Mouse (Mus musculus): ENCODE data around the gene Tff3.
A peak's percentile ranks its signal among the peaks of the same experiment; 100 is the strongest.

The Tff3 gene

GRCm38 (mm10) chr17:31125548-31126266 is 3.7 kb downstream of the Tff3 start:
- no peak for DNase-seq (ENCODE audit: low read depth, low spot score)

GRCm38 (mm10) chr17:31121975-31122374 is 7.5 kb downstream of the Tff3 start:
- DNase-seq (ENCODE audit: low read depth, low spot score) = peak; percentile 28

GRCm38 (mm10) chr17:31119429-31119828 is 10.0 kb downstream of the Tff3 start:
- peak; percentile 63 for DNase-seq (ENCODE audit: low read depth, low spot score)

DNA sequence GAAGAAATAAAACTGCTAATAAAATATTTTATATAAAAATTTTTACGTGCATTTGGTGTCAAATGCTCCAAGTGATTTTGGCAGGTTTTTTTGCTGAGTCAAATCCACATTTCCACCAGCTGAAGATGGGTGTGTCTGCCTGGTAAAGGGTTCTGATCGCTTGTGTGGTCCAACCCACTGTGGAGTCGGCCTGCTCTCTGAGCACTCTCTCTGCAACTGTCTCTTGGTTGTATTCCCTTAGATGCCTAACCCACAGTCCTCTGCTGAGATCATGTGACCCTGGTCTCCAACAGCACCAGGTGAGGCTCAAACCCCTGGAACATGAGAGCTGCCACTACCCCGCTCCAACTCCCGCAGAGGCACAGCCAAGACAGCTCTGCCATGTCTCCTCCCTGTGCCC is 11.5 kb downstream of the Tff3 start:
- no peak for DNase-seq (ENCODE audit: low read depth, low spot score)

DNA sequence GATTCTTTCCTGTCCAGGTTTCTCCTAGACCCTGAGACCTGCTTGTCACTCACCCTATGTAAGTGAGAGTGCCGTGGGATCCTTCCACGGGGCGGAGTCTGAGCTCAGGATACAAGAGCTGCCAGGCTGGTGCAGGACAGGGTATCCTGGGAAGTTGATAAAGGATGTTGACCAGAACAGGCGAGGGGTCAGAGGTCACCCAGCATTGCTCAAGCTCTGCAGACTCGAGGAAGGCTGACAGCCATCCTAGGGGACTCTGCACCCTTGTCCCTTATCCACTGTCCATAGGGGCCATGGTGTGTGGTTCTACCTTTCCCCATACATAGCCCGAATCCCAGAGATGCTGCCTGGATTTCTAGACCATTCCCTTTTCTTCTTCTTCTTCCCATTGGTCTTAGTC is 13.4 kb downstream of the Tff3 start:
- DNase-seq (ENCODE audit: low read depth, low spot score) = no peak

- DNase-seq (ENCODE audit: low read depth, low spot score) = no peak
These were observed 16.1 kb downstream of the Tff3 start for GRCm38 (mm10) chr17:31113191-31113856.

DNA sequence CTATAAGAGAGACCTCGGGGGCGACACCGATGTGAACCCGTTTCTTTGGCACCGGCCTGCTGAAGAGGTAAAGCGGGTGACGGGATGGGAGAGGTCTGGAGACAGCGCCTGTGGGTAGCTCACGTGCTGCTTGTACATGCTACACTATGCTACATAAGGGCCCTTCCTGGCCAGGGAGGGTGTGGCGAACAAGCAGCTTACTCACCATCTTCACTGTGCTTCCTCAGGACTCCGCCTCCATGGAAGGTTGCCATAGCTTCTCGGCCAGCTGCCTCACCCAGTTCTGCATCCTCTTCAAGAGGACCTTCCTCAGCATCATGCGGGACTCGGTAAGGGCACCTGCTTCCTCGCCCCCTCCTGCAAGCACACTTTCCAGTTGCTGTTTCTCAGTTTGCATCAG is 21.1 kb downstream of the Tff3 start:
- DNase-seq (ENCODE audit: low read depth, low spot score) = no peak

GRCm38 (mm10) chr17:31103823-31104222 is 25.6 kb downstream of the Tff3 start:
- no peak for DNase-seq (ENCODE audit: low read depth, low spot score)

GRCm38 (mm10) chr17:31103007-31103570 is 26.4 kb downstream of the Tff3 start:
- DNase-seq (ENCODE audit: low read depth, low spot score) = peak; percentile 54

- DNase-seq (ENCODE audit: low read depth, low spot score) = no peak
These were observed 30.7 kb downstream of the Tff3 start for GRCm38 (mm10) chr17:31098788-31099187.

DNA sequence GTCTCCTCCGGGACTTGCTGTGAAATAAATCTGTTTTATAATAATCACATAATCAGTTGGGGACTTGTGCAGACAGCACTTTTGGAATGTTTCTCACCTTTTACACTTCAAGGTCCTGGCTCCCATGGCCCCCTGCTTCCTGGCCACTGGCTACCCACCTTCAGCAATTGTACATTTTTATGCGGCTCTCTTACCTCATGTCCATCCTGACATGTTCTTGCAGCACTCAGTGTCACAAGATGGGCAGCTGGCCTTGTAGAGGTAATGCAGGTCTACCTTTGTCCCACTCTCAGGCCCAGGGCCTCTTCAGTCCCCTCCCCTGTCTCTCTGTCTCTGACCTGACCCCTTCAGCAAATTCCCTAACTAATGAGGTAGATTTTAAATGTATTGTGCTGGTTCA is 32.6 kb downstream of the Tff3 start:
- DNase-seq (ENCODE audit: low read depth, low spot score) = no peak

- DNase-seq (ENCODE audit: low read depth, low spot score) = no peak
These were observed 33.9 kb downstream of the Tff3 start for GRCm38 (mm10) chr17:31095570-31095969.

GRCm38 (mm10) chr17:31094781-31095180 is 34.7 kb downstream of the Tff3 start:
- DNase-seq (ENCODE audit: low read depth, low spot score) = no peak

DNA sequence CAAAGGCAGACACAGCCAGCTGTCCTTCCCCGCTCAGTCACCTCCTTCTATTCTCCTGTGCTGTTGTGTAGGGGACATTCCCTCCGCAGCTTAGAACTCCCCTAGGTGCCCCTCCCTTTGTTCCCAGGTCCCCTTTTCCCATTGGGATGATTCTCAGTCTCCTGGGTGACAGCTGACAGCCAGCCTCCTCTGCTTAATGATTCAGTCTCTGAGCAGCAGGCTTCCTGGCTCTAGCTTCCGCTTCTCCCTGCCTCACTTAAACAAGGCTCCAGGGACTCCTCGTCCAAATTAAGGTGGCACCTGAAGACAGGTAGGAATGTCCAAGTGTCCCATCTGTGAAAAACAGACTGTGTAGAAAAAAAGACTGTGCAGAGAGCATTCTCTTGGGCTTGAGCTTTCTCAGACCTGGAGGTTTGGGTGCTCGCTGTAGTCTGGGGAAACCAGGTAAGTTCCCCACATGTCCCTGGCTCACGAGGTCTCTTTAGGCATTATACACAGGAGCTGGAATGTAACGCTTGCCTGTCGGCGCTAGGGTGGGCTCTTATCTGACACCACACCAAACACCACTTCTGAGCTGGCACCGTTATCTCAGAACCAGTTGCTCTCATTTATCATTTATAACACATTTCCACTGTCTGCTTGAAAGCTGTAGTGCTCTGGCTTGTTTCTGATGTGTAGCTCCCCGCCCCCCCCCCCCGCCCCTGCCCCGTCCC is 38.3 kb downstream of the Tff3 start:
- DNase-seq (ENCODE audit: low read depth, low spot score) = no peak

DNA sequence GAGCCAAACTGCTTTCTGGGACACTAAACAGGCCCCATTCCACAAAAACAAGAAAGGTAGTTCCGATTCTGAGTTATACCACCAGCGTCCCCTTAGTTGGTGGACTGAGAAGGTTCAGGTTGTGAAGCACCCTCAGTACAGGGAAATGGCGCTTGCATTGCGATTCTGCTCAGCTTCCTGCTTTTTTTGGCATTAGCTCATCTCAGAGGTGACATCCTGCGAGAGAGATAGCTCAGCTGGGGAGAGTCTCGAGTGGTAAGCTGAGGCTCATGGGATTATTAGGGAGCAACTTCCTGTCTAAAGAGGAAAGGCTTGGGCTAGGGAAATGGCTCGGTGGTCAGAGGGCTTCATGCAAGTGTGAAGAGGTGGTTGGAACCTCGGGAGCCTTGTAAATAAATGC is 39.6 kb downstream of the Tff3 start:
- no peak for DNase-seq (ENCODE audit: low read depth, low spot score)

GRCm38 (mm10) chr17:31088711-31089110 is 40.7 kb downstream of the Tff3 start:
- DNase-seq (ENCODE audit: low read depth, low spot score) = no peak

DNA sequence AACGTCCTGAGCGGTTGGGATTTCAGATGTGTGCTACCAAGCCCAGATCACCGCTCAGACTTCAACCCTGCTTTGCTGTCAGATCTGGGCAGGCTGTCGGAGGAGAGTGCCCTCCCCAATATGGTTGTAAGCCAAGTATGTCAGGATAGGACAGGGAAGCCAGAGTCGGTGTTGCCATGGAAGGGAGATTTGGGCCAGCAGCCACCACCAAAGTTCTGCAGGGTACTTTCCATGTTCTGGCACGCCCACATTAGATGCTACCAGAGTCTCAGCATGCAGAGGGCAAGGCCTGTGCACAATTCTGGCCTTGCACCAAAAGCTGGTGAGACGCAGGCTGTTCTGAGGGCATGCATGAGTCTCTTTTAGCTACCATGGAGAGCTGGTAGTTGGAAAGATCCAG is 43.2 kb downstream of the Tff3 start:
- DNase-seq (ENCODE audit: low read depth, low spot score) = no peak

DNA sequence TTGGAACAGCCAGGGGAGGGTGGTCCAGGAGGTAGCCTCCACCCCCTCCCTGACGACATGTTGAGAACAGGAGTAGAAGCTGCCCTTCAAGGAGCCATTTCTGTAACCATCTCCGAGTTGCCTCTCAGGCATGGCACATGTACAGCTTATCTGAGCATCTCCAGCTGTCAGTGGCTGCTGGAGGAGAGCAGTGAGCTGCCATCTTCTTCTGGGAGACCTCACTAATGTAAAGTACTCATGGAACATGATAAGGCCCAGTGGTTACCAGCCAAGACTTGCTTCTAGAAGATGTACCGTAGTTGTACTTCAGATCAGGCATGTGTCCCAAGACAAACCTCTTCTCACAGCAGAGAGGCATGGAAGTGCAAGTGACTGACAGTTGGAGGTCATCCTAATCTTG is 43.9 kb downstream of the Tff3 start:
- DNase-seq (ENCODE audit: low read depth, low spot score) = no peak

- DNase-seq (ENCODE audit: low read depth, low spot score) = no peak
These were observed 47.0 kb downstream of the Tff3 start for GRCm38 (mm10) chr17:31082296-31083078.

DNA sequence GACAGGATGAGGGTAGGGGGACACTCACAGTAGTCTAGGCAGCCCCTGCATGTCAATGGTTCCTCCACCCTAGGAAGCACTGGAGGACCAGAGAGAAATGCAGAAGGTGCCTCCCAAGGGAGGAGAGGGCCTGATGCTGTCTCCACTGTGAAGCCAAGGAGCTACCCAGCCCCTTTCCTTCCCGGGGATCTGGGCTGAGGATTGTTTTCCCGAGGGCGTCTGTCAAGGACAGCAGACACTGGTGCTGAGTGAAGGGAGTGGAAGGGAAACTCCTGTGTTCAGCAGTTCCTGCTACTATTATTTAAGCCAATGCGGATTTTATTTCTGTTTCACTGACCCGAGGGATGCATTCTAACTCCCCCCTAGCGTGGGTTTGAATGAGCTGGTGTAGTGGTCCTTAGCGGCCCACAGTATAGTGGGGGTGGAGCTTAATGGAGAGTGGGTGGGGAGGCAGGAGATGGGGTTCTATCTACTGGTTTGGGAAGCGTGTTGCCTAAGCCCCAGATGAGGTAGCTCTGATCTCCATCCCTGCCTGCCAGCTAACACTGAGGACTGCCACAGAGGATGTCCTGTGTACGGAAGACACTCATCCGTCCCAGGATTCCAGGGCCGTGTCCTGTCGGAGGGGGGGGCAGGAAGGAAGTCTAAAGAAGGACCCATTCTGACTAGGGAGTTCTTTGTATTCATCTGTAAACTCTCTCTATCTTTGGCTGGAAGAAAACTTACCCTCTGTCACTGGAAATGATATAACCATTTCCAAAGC is 50.2 kb downstream of the Tff3 start:
- DNase-seq (ENCODE audit: low read depth, low spot score) = no peak

- DNase-seq (ENCODE audit: low read depth, low spot score) = no peak
These were observed 50.9 kb downstream of the Tff3 start for GRCm38 (mm10) chr17:31078581-31078980.

All from retina, adult 2 months (tissue).